Mouse (Mus musculus) heart, embryonic 14.5 days (tissue): ENCODE results near the gene Thrsp. TPM values are rescaled to one million over a fixed set of nuclear protein-coding genes. Genes with fewer than 3 reads are reported as not detected.
A peak's percentile ranks its signal among the peaks of the same experiment; 100 is the strongest.

Experiments used
- ATAC-seq: fragments of 200-750 bp; cut with Nextera tagmentation; 2 replicates; pipeline ENCODE4 v1.8.0; 2017; ENCODE audit warnings: low read depth, moderate TSS enrichment; ENCODE audit not compliant: insufficient number of reproducible peaks, insufficient read depth, low FRiP score
- H3K27ac ChIP-seq, 2 experiments: fragments of 200-500 bp in 1 of 2; fragments of 300-500 bp in 1 of 2; sonication (generic) in 1 of 2; replicated peaks in 1 of 2; 2 replicates each; pipeline ENCODE4 v1.5.1; 2012 to 2014; ENCODE audit warnings: low read depth in 2 of 2, low read length in 2 of 2, control low read depth in 1 of 2, mild to moderate bottlenecking in 1 of 2, mixed read lengths in 1 of 2; ENCODE audit not compliant: control insufficient read depth in 1 of 2, insufficient read depth in 1 of 2
- H3K27me3 ChIP-seq: fragments of 300-500 bp; sonication (generic); 2 replicates; pipeline ENCODE4 v1.6.1; 2014; ENCODE audit warnings: mild to moderate bottlenecking, low read length, control low read depth; ENCODE audit not compliant: control insufficient read depth, insufficient read depth
- H3K36me3 ChIP-seq: fragments of 300-500 bp; sonication (generic); 2 replicates; pipeline ENCODE4 v1.6.1; 2014; ENCODE audit warnings: mild to moderate bottlenecking, control low read depth, low read length, mixed read lengths; ENCODE audit not compliant: control insufficient read depth, insufficient read depth
- H3K4me1 ChIP-seq, 2 experiments: fragments of 200-500 bp in 1 of 2; fragments of 300-500 bp in 1 of 2; sonication (generic) in 1 of 2; 2 replicates each; pipeline ENCODE4 v1.6.1; 2012 to 2014; ENCODE audit warnings: low read length in 2 of 2, control low read depth in 1 of 2, mixed read lengths in 1 of 2; ENCODE audit not compliant: control insufficient read depth in 2 of 2, insufficient read depth in 2 of 2
- H3K4me2 ChIP-seq: fragments of 300-500 bp; sonication (generic); 2 replicates; pipeline ENCODE4 v1.6.1; 2014; ENCODE audit warnings: mild to moderate bottlenecking, low read length
- H3K4me3 ChIP-seq, 2 experiments: fragments of 200-500 bp in 1 of 2; fragments of 300-500 bp in 1 of 2; sonication (generic) in 1 of 2; 2 replicates each; pipeline ENCODE4 v1.5.1; 2012 to 2014; ENCODE audit warnings: low read length in 2 of 2, mild to moderate bottlenecking in 2 of 2, control low read depth in 1 of 2, low read depth in 1 of 2, moderate library complexity in 1 of 2; ENCODE audit not compliant: control insufficient read depth in 1 of 2, insufficient read depth in 1 of 2
- H3K9ac ChIP-seq: fragments of 300-500 bp; sonication (generic); 2 replicates; pipeline ENCODE4 v1.6.1; 2014; ENCODE audit warnings: mild to moderate bottlenecking, low read length
- H3K9me3 ChIP-seq: fragments of 300-500 bp; sonication (generic); 2 replicates; pipeline ENCODE4 v1.6.1; 2016; ENCODE audit warnings: low read length, control low read depth; ENCODE audit not compliant: control insufficient read depth
- WGBS: fragments of 180-500 bp; shearing (Covaris S2); extraction: QIAGEN DNeasy Blood & Tissue Kit; methylation state at CpG from one replicate; pipeline ENCODE4 v1.1.7; 2014; 5-methylcytosine and 5-hydroxymethylcytosine counted together
- polyA plus RNA-seq: library from polyadenylated mRNA; unstranded; fragments of >200 nt; fragmentation: Nextera tagmentation; extraction: Ambion mirVana; gene quantifications from 2 replicates; pipeline ENCODE4 v1.2.1, GENCODE M21; 2014

Gene Thrsp
- polyA plus RNA-seq, 1 experiment from 2014 or later: 1.6 TPM

GRCm38 (mm10) chr7:97399960-97400715 is 17.4 kb downstream of the Thrsp start, which contains the start of gene Ndufc2:
Ndufc2 (plus strand) TSS chr7:97400003.
- WGBS: under 1% methylated on average over 54 of the region's 54 CpGs
- H3K4me1 ChIP-seq: peaks cover 2 to 19% of the 10 kb centered on the region in 2 experiments

GRCm38 (mm10) chr7:97398943-97399342 is 18.6 kb downstream of the Thrsp start:
- Histone ChIP-seq H3K4me1 (peaks cover 2 to 17% of the 10 kb centered on the region in 2 experiments), H3K27ac (no peak overlapping the region), H3K9me3 (no peaks in the 10 kb centered on the region), H3K36me3 (no peaks in the 10 kb centered on the region), H3K4me3 (no peak overlapping the region), H3K27me3 (no peaks in the 10 kb centered on the region), H3K4me2 (no peak overlapping the region), H3K9ac (no peak overlapping the region)
- WGBS: 88% methylated on average over 6 of the region's 6 CpGs
- ATAC-seq: no peak

More at GRCm38 (mm10) chr7:97399960-97400715, 17.4 kb downstream of the Thrsp start, which contains the start of gene Ndufc2:
- Histone ChIP-seq H3K9ac (peak within 1 kb of the TSS; percentile 94), H3K27ac (peak within 1 kb of the TSS; percentile 86 to 95), H3K9me3 (no peaks in the 10 kb centered on the region), H3K4me3 (peak within 1 kb of the TSS; percentile 84 to 98), H3K27me3 (no peaks in the 10 kb centered on the region), H3K36me3 (no peaks in the 10 kb centered on the region), H3K4me2 (peak within 1 kb of the TSS; percentile 91)
- peak; percentile 78 for ATAC-seq

- no peaks in the 10 kb centered on the region for H3K4me1 ChIP-seq
- 80% methylated on average over 2 of the region's 2 CpGs for WGBS
- no peaks in the 10 kb centered on the region for H3K9me3 ChIP-seq
- ATAC-seq: no peak
- H3K4me2 ChIP-seq: no peak overlapping the region
- H3K27me3 ChIP-seq: no peaks in the 10 kb centered on the region
- no peak overlapping the region for H3K4me3 ChIP-seq
- no peak overlapping the region for H3K9ac ChIP-seq
- peaks cover 35% of the 10 kb centered on the region for H3K36me3 ChIP-seq
- H3K27ac ChIP-seq: no peak overlapping the region
Measured at GRCm38 (mm10) chr7:97394375-97394774, 23.2 kb downstream of the Thrsp start.

GRCm38 (mm10) chr7:97392079-97392445 is 25.5 kb downstream of the Thrsp start:
- Histone ChIP-seq H3K4me2 (no peak overlapping the region), H3K9me3 (no peaks in the 10 kb centered on the region), H3K4me3 (no peak overlapping the region), H3K4me1 (no peaks in the 10 kb centered on the region), H3K27ac (no peak overlapping the region), H3K36me3 (peaks cover 58% of the 10 kb centered on the region), H3K9ac (no peak overlapping the region), H3K27me3 (no peaks in the 10 kb centered on the region)
- WGBS: 87% methylated on average over 6 of the region's 6 CpGs
- ATAC-seq: no peak

- H3K27ac ChIP-seq: no peak overlapping the region
- 75% methylated on average over 13 of the region's 13 CpGs for WGBS
Measured at GRCm38 (mm10) chr7:97391293-97392078, 26.0 kb downstream of the Thrsp start.

GRCm38 (mm10) chr7:97388541-97388940 is 29.0 kb downstream of the Thrsp start:
- ATAC-seq: no peak
- no peaks in the 10 kb centered on the region for H3K9me3 ChIP-seq
- no peak overlapping the region for H3K4me3 ChIP-seq
- no peak overlapping the region for H3K9ac ChIP-seq
- no peak overlapping the region for H3K27ac ChIP-seq
- no peak overlapping the region for H3K4me2 ChIP-seq
- H3K4me1 ChIP-seq: no peaks in the 10 kb centered on the region
- H3K36me3 ChIP-seq: peaks cover 93% of the 10 kb centered on the region
- 93% methylated on average over 4 of the region's 4 CpGs for WGBS
- no peaks in the 10 kb centered on the region for H3K27me3 ChIP-seq

More at GRCm38 (mm10) chr7:97391293-97392078, 26.0 kb downstream of the Thrsp start:
- Histone ChIP-seq H3K27me3 (no peaks in the 10 kb centered on the region), H3K4me3 (no peak overlapping the region), H3K9me3 (no peaks in the 10 kb centered on the region), H3K9ac (no peak overlapping the region), H3K4me1 (no peaks in the 10 kb centered on the region), H3K36me3 (peaks cover 64% of the 10 kb centered on the region), H3K4me2 (no peak overlapping the region)
- no peak for ATAC-seq

GRCm38 (mm10) chr7:97387561-97388147 is 29.9 kb downstream of the Thrsp start:
- 88% methylated on average over 8 of the region's 8 CpGs for WGBS
- no peak overlapping the region for H3K27ac ChIP-seq

More at GRCm38 (mm10) chr7:97387561-97388147, 29.9 kb downstream of the Thrsp start:
- Histone ChIP-seq H3K27me3 (no peaks in the 10 kb centered on the region), H3K9ac (no peak overlapping the region), H3K4me1 (no peaks in the 10 kb centered on the region), H3K9me3 (no peaks in the 10 kb centered on the region), H3K36me3 (peaks cover 94% of the 10 kb centered on the region), H3K4me3 (no peak overlapping the region), H3K4me2 (no peak overlapping the region)
- no peak for ATAC-seq
